Mouse (Mus musculus) adrenal gland, postnatal 36 days (tissue): ENCODE measurements at regions not wholly inside any gene's neighbourhood (a gene's known extent, or its start where the extent isn't known, plus 50 kb on each side); places are given as distances from the start of the nearest gene placed in this dataset.
A peak's percentile ranks its signal among the peaks of the same experiment; 100 is the strongest.

Source experiments
- DNase-seq, 2 experiments: peaks; one replicate each; pipeline ENCODE4 v3.0.0; 2021; ENCODE audit warnings: mixed read lengths in 1 of 2

DNA sequence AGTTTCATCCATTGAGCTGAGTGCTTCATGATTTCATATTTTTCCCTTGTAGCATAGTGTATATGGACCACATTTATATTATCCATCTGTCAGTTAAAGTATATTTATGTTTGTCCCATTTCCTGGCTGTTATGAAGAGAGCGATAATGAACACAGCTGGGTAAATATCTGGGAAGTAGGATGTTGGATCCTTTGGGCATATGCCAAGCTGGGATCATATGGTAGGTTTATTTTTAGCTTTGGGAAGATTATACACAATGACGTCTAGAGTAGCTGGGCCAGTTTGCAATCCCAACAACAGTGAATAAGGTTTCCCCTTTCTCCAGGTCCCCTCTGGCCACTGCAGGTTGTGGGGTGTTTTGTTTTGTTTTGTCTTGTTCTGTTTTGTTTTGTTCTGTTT lies 164.5 kb downstream of the Gm765 start:
- no peak for DNase-seq

DNA sequence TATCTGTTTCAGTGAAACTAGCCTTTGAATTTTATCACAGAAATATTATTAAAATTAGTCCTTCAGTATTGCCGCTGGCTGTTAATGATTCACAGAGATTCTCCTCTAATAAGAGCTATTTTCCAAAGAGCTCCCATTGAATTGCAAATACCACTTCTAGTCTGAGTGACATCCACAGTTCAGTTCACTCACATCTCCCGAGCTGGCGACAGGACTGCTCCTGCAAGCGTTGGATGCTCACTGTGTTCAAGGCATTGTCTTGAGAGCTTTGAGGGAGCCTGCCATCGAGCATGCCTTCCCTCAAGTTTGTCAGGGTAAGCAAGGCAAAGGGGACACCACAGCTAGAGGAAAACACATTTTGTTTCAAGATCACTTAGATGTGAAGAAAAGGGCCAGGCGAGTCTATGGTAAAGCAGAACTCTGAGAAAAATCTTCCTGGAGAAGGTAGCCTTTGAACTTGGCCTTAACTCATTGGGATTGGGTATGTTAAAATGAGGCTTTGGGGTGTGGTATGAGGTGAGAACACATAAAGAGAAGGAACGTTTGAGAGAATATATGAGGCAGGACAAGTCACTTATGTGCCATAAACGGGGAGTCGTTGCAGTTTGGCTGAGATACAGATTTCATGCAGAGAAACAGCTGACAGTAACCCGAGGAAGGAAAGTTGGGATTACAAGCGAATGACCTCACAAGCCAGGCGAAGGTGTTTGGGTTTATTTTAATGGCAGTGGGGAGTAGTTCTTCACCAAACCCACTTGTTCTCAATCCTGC lies 193.3 kb downstream of the Gm765 start:
- no peak for DNase-seq

DNA sequence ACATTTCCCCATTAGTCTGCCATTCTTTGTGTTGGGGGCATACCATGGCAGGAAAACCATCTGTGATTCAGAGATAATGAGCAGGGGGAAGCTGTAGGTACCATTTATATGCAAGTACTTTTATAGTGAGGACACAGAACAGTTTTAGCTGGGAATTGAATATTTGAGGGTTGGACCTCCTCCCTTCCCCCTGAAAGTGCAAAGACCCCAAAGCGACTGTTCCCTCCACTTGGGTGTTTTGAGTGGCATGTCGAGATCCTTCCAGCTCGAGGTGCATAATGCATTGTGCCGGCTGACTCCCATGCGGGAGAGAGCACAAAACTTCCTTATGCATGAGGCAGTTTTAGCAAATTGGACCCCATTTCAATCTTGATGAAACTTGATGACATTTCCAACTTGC lies 194.7 kb downstream of the Gm765 start:
- no peak for DNase-seq

DNA sequence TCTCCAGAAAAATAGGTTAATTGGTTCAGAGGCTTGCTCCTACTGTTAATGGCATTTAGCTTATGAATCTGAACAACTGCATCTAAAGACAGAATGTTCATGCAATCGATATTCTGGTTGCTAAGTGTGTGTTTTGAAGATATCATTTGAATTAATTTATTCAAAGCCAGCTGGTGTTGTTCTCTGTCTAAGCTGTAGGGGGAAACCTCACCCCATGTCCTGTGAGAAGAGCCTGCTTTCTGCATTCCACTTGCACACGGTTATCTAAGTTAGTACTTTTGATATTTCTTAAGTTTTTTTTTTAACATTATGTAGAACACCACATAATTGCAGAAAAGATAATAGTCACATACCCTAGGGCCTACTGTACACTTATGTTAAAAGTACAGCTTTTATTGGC lies 209.6 kb downstream of the Gm765 start:
- DNase-seq = peak; percentile 2 to 3

DNA sequence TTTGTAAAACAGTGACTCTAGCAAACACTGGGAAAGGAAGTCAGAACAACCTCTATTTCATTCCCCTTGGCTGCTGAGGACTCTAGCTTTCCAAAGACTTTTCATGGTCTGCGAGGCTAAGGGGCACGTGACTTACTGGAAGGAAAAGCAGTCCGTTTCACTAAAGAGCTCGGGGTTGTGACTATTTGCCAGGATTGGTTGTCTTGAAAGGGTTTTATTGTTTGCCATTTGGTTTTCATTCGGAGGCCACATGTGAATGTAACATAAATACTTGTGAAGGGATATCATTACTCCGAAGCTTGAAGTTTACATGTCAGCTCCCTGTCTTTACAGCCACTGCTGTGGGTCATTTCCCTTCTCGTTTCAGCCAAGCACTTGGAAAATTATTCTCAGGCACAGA lies 217.1 kb downstream of the Gm765 start:
- DNase-seq = no peak

DNA sequence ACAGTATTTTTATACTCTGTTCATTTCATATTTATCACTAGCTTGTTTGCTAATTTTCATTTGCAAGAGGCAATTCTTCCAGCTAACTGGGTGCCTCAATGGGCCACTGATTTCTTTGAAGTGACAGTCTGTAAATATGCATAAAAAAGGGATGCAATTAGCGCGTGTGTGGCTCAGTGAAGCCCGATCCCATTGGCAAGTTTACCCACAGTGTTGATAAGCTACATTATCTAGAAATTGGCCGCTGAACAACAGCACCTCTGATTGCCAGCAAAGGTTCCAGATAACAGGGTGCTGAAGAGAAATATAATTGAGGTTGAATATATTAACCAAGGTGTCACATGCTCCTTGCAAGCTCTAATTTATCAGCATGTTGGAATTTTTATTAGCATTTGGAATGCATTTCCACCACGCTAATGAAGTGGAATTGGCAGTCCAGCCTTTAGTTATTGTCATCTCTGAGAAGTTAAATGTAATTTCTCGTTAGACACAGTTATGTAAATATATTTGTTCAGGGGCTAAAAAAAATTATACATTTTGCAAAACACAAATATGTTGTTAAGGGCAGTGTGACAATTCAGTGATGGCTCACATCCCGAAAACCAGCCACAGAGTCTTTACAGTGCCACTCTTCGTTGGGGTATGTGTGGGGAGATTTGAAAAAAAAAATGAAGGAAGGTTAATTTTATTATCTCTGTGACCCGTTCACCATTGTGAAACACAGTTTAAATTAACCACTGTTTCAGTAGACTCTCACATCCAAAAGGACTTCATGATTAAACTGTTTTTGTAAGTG lies 224.0 kb downstream of the Gm765 start:
- no peak for DNase-seq

DNA sequence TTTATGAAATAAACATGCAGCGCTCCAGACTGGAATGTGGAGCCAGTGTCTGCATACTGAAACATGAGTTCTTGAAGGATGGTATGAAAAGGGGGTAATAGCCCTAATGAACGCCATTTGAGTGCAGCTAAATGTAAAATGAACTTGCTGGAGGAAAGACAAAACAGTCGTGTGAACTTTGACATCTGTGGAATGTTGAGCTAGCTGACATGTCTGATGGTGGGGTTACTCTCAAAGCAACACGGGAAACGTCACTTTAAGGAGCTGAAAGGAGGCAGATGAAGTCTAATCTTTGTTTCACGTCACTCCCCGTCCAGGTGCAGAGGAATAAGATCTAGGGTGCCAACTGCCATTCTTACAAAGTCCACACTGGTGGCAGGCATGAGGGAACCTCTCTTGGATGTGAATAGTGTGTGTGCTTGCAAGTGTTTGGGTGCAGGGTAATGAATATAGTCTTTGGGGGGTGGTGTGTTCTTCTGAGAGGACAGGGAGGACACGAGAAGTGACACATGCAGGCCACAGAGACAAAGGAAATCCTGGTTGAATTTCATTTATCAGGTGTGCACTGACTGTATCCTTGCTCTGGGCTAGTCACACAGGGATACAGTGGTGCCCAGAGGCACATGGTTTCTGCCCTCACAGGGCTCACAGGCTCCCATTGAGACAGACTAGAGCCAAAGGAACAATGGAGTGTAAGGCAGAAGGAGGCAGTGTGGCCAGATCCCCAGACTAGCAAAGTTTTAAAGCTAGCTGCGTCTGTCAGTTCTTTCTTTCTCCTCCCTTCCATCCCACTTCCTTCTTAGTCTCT lies 228.0 kb downstream of the Gm765 start:
- DNase-seq = no peak

DNA sequence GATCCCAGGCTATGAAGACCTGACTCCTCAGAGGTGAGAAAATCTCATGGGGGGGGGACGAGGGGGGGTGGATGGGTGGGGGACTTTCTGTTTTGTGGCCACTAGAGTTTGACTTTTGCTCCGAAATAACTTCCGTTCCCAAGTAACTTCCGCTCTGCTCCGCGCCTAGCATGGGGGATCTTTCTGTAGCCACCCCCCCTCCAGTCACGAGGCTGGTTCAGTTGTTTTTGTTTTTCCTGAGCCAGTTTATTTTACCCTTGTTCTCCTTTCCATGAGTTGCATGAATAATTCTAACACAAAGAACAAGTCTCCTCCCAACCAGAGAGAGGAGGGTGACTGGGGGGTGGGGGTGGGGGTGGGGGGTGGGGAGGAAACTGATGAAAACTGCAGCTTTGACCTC lies 228.8 kb downstream of the Gm765 start:
- peak in 1 of 2 experiments; percentile 7 for DNase-seq

DNA sequence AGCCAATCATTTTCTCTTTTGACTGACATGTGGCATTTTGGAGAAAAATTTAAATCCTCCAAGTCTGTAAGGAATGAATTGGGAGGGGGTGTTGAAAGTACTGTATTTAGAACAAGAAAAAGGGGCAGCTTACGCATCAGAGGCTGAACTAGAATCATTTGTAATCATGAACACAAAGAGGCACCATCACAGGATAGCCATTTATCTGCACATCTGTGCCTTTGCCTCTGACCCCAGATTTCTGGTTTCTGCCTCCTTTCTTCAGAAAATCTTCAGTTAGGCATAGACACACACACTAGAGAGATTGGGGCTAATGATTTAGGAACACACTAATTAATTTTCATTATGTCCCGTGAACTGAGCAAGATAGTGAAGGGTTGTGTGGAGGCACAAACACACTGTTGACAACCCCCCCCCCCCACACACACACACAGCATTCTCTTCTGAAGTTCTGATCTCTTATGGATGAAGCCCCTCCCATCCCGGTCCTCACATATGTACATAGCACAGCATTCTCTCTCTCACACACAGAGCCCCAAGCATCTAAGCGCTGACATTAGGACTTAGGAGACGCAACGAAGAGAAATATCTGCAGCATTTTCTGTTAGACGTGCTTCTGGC lies 229.9 kb downstream of the Gm765 start:
- DNase-seq = no peak

DNA sequence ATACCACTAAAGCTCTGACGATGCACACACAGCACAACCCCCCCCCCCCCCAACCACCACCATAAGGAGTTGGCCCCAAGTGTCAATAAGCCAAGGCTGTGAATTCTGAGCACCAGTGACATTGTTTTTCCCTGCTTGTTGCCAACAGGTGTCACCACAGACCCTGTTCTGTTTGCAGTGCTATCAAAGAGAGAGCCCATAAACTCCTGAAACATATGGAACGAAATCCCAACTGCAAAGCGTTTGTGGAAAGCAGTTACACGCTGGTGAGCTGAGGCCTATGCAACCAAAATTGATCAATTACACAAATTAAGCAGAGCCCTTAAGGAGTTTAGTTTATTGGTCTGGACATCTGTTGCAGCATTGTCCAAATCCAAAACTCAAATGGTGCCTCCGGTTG lies 235.4 kb downstream of the Gm765 start:
- no peak for DNase-seq

DNA sequence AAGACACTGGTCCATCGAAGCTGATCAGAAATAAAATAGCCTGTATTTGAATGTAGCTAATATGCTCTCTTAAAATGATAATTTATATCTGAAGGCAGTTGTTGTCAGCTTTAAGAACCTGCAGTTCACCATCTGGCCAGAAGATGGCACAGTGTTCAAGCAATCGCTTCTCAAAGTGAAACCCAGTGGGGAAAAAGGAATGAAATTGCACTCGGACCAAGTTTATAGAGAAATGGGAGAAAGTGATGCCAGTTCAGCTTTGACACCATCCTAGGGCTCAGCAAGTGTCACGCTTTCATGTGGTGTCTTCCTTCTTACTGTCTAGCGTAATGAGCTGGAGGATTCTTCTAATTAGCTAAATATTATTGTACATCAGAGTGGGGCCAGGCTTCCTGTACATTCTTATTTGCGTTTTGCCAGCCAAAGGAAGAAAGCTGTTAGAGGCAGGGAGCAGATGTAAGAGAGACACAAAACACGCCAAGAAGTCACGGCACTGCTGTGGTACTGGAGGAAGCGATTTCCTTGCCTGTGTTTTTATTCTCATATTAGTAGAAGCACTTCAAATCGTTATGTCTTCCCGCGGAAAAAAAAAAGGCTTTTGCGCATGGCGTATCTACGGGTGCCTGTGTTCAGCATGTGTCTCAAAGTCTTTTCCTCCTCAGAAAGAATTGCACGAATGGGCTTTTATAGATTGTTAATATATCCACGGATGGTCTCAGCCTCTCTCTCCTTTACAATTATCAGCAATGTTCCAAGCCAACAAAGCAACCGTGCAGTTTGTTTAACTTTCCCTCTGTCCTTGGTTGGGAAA lies 237.1 kb downstream of the Gm765 start:
- peak; percentile 78 for DNase-seq

DNA sequence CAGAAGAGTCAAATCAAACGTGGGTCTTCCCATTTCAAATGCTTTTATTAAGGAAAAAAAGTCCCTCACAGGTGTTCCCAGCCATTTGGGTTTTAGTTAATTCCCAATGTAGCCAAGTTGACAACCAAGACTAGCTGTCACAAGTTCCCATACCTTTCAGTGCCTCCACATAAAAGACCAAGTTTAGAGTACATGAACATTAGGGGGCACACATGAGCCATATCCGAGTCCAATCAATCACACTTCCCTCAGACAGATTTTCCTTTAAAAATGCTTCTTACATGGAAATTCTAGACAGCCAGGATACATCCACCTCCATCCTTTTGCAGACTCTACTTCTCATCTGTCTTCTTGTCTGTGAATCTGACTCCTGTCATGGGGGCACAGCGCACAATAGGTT lies 238.1 kb downstream of the Gm765 start:
- DNase-seq = no peak

DNA sequence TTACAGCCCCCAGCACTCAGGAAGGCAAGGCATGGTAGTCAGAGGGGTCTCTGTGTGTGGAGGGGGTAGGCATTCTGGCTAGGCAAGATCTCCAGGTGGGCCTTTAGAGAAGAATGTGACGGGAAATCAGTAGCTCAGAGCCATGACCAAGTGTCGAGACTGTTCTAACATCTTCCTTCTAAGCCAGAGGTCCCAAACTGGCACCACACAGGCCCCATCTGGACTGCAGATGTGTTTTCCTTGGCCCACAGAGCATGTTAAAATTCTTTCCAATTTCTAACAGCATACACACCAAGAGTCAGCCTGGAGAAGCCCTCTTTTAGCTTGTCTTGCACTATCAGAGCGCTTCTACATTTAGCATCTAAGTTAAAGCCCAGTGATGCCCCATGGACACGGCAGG lies 241.5 kb downstream of the Gm765 start:
- no peak for DNase-seq

DNA sequence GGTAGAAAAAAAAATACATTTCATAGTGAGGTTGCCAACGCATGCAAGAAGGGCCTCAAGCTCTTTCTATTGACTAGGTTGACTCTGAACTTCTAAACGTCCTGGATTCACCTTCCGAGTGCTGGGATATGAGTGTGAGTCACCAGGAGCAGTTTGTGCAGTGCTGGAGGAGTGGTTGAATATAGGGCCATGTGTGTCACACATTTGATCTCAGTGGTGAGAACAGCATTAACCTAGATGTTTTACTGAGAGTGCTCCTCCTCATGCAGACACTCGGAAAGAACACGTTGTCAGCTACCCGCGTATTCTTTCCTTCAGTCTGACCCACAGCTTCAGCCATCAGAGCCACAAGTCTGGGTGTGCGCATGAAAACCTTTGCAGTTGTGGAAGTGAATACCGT lies 243.4 kb downstream of the Gm765 start:
- no peak for DNase-seq

DNA sequence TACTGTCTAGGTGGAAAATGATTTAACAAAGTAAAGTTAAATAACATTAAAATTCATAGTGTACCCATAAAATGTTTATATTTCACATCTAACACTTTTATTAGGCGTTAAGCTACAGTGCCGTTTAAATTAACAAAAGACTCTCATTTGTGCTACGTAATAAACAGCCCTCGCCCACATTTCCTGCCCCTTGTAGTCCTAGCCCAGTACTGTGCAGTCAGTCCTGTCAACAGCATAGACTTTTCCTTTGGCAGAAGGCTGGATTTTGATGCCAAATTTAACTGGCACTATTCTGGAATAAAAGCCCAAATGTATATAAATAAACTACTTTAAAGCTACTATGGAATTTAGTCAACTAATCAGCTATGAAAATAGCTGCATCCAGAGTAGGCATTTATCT lies 247.3 kb downstream of the Gm765 start:
- no peak for DNase-seq

DNA sequence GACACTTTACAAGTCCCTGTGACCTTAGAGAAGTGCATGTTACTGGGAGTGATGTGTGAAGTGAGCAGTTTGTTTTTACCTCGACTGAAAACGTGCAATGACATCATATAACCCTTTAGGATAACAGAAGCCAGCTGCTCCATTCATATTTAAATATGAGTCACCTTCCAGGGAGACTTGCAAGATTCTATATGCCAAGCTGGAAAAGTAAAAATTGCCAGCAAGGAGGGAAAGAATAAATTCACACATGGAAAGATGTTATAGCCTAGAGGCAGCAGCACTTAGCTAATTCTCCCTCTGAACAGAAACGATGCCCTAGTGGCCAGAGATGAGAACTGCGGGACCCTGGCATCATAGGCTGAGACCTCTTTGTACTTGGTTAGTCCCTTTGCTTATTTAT lies 253.4 kb downstream of the Gm765 start:
- peak; percentile 17 to 24 for DNase-seq

DNA sequence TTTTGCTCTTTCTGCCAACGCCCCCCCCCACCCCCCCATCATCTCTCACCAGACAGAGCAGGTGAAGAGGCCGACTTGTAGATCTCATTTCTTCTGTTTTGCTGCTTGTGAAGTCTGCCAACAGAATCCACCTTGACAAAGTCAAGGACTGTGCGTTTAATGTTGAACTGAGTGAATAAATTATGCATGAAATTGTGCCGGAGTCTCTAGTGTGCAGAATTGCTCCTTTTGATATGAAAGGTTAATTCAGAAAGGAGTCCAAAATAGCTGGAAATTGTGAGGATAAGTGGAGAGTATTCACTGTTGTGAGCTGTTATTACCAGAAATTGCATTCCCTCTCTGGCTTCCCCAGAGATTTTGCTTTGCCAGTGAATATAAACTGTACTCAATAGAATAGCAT lies 262.5 kb downstream of the Gm765 start:
- no peak for DNase-seq
